Mouse (Mus musculus): ENCODE data around the gene Ahctf1. TPM values are rescaled to one million over a fixed set of nuclear protein-coding genes. Genes with fewer than 3 reads are reported as not detected.

Ahctf1 gene
- total RNA-seq, 2 experiments from 2014 or later: 39.9 to 55.1 TPM

DNA sequence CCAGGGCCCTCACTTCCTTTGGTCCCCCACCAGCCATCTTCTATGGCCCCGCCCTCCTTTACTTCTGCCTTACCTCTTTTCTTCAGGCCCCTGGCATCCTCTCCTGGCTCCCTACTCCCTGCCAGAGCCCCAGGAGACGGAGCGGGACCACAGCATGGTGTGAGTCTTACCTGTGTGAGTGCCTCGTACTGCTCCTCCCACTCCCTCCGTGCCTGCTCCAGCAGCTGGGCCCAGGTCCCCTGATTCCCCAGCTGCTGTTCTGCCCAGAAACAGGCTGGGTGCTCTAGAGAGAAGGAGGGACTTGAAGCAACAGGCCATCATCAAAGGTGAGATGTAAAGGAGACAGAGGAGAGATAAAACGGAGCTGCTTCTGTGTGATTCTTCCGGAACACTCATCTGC is 90.8 kb downstream of the Ahctf1 start:
- no peak for DNase-seq

- no peak for DNase-seq
These were observed 92.7 kb downstream of the Ahctf1 start for GRCm38 (mm10) chr1:179710739-179711138.

DNA sequence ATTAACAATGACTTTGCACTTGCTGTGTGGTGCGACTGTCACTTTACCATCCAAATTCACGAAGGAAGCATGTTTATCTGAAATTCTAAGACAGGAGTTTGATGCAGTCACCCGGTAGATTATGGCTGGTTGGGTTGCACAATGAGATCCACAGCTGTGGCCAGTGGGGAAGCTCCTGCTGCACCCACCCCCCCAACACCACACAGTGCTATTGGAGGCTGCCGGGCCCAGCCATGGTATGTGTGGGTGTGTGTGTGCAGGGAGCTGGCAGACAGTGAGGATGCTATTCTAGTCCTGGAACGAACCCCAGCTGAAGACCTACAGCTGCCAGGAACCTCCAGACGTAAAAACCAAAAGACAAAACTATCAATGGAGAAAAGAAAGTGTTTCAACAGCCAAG is 94.1 kb downstream of the Ahctf1 start:
- DNase-seq: peak; percentile 72 to 76

- DNase-seq: peak; percentile 51 to 54
These were observed 98.3 kb downstream of the Ahctf1 start for GRCm38 (mm10) chr1:179705154-179705553.

GRCm38 (mm10) chr1:179704150-179704549 is 99.3 kb downstream of the Ahctf1 start:
- no peak for DNase-seq

Other genes with a start within 250 kb of the Ahctf1 start
- gene Sccpdh, start 135.5 kb downstream of the Ahctf1 start, total RNA-seq (2021): 10 to 100 TPM; 57.7 to 57.8 TPM
- under 1 TPM in 1 of 2 experiments, not detected in 1; 0.91 TPM for gene Kif28, start 58.4 kb downstream of the Ahctf1 start, total RNA-seq (2021)
- not detected for gene Gm10518, start 304 bp downstream of the Ahctf1 start, total RNA-seq (2021)
- 100 to 1,000 TPM; 239 to 246 TPM for gene Cdc42bpa, start 156.8 kb upstream of the Ahctf1 start, total RNA-seq (2021)

Measured in layer of hippocampus, postnatal 36 days (tissue).